Mouse (Mus musculus) hindbrain, embryonic 13.5 days (tissue): ENCODE results near the gene Nek5. TPM values are rescaled to one million over a fixed set of nuclear protein-coding genes. Genes with fewer than 3 reads are reported as not detected.
"Not testable (repeated sequence)": the region's sequence is repeated elsewhere in the genome, so short reads cannot be mapped to it uniquely, and the experiment has no call there.

Source experiments
- ATAC-seq: fragments of 200-750 bp; cut with Nextera tagmentation; 2 replicates; pipeline ENCODE4 v1.8.0; 2017; ENCODE audit warnings: moderate TSS enrichment; ENCODE audit not compliant: low FRiP score
- H3K27ac ChIP-seq: fragments of 300-500 bp; sonication (generic); 2 replicates; pipeline ENCODE4 v1.5.1; 2015; ENCODE audit warnings: inconsistent platforms, mild to moderate bottlenecking, moderate library complexity
- H3K27me3 ChIP-seq: fragments of 300-500 bp; sonication (generic); 2 replicates; pipeline ENCODE4 v1.6.1; 2015; ENCODE audit warnings: mild to moderate bottlenecking, inconsistent platforms
- H3K36me3 ChIP-seq: fragments of 300-500 bp; sonication (generic); 2 replicates; pipeline ENCODE4 v1.6.1; 2015; ENCODE audit warnings: mild to moderate bottlenecking, inconsistent platforms
- H3K4me1 ChIP-seq: fragments of 300-500 bp; sonication (generic); replicated peaks from 2 replicates; pipeline ENCODE4 v1.6.1; 2015; ENCODE audit warnings: inconsistent platforms
- H3K4me2 ChIP-seq: fragments of 300-500 bp; sonication (generic); 2 replicates; pipeline ENCODE4 v1.6.1; 2015; ENCODE audit warnings: inconsistent platforms, mild to moderate bottlenecking, moderate library complexity
- H3K4me3 ChIP-seq: fragments of 300-500 bp; sonication (generic); 2 replicates; pipeline ENCODE4 v1.5.1; 2015; ENCODE audit warnings: mild to moderate bottlenecking, inconsistent platforms
- H3K9ac ChIP-seq: fragments of 300-500 bp; sonication (generic); 2 replicates; pipeline ENCODE4 v1.6.1; 2015; ENCODE audit warnings: mild to moderate bottlenecking, inconsistent platforms
- H3K9me3 ChIP-seq: fragments of 300-500 bp; sonication (generic); 2 replicates; pipeline ENCODE4 v1.6.1; 2016; ENCODE audit warnings: inconsistent platforms
- WGBS: fragments of 180-500 bp; shearing (Covaris S2); methylation state at CpG from one replicate; pipeline ENCODE4 v1.1.7; 2015; 5-methylcytosine and 5-hydroxymethylcytosine counted together
- polyA plus RNA-seq: library from polyadenylated mRNA; unstranded; fragments of >200 nt; fragmentation: Nextera tagmentation; extraction: Ambion mirVana; gene quantifications from 2 replicates; pipeline ENCODE4 v1.2.1, GENCODE M21; 2015

Gene Nek5
- polyA plus RNA-seq, 1 experiment from 2014 or later = 1.3 TPM

DNA sequence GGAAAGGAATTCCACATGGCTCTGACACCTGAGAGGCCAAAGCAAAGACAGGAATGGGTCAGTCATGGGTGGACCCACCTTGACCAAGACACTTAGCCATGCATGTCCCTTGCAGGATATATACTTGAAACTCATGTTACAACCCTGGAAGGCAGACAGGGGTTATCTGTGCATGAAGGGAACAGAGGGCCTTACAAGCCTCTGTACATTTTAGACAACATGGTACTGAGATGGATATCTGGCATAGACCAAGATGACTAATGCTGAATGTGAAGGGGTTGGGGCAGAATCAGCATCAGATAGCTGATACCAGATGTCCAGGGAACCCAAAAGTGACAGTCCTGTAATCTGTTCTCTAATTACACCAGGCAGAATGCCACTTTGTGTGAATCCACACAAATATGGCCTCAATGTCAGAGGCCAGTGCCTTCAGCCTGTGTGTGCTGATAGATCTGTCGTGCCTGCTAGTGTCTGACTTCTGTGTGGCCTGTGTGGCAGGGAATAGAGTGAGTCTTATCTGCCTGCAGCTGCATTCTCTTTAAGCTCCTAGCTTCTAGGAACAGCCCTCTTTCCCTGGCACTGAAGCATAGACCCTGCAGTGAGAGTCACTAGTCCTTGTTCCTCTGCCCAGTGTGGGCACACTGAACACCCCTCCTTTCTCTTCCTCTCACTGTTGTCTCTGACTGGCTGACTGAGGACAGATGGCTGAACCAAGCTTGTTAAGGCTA lies 19.1 kb upstream of the Nek5 start:
- Histone ChIP-seq H3K9me3 (no peaks in the 10 kb centered on the region), H3K4me2 (no peak overlapping the region), H3K36me3 (peaks cover 31% of the 10 kb centered on the region), H3K9ac (no peak overlapping the region), H3K27ac (no peak overlapping the region), H3K4me1 (no peaks in the 10 kb centered on the region), H3K4me3 (no peak overlapping the region), H3K27me3 (no peaks in the 10 kb centered on the region)
- no peak for ATAC-seq
- WGBS = 77% methylated on average over 1 of the region's 1 CpGs

DNA sequence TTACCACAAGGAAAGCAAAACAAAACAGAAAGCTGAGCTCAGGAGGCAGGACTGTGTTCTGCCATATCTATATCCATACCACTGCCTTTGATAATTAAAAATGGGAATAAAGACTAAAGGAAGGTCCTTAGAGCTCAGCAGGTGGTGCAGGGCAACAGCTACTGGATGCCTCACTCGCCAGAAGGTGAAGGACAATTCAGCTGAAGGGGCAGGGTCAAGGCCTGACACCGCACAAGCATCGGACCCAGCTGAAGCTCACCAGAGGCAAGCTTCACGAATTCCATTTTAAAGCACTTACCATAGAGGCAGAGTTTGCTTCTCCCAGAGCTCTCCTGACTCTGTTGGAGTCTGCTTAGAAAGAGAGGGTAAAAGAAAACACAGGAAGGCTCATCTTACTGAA lies 17.7 kb upstream of the Nek5 start:
- Histone ChIP-seq H3K4me3 (no peak overlapping the region), H3K27me3 (no peaks in the 10 kb centered on the region), H3K36me3 (peaks cover 25% of the 10 kb centered on the region), H3K27ac (no peak overlapping the region), H3K9ac (no peak overlapping the region), H3K9me3 (no peaks in the 10 kb centered on the region), H3K4me1 (no peaks in the 10 kb centered on the region), H3K4me2 (no peak overlapping the region)
- ATAC-seq = no peak
- 79% methylated on average over 4 of the region's 4 CpGs for WGBS

DNA sequence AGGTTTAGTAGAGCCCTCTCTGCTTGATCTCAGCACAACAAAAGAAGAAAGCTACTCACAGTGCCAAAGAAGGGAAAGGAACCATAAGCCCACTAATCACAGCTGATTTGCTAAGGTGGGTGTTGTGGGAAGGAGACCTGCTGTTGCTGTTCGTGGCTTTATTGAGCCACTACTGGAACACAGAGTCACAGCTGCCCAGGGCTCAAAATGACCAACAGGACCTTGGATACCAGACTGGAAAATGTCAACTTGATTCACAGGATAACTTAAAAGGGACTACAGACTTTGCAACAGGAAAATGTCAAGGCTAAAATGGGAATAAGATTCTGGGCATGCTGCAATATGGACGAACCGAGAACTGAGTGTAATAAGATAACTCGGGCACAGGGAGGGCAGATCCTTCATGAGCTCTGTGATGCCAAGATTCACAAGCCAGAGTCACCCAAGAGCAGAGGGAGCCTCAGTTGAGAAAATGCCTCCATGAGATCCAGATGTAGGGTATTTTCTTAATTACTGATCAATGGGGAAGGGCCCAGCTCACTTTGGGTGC lies 17.1 kb upstream of the Nek5 start:
- Histone ChIP-seq H3K36me3 (peaks cover 25% of the 10 kb centered on the region), H3K27me3 (no peaks in the 10 kb centered on the region), H3K4me2 (no peak overlapping the region), H3K9me3 (no peaks in the 10 kb centered on the region), H3K4me1 (no peaks in the 10 kb centered on the region), H3K9ac (no peak overlapping the region), H3K4me3 (no peak overlapping the region), H3K27ac (no peak overlapping the region)
- ATAC-seq = no peak
- 90% methylated on average over 4 of the region's 4 CpGs for WGBS

DNA sequence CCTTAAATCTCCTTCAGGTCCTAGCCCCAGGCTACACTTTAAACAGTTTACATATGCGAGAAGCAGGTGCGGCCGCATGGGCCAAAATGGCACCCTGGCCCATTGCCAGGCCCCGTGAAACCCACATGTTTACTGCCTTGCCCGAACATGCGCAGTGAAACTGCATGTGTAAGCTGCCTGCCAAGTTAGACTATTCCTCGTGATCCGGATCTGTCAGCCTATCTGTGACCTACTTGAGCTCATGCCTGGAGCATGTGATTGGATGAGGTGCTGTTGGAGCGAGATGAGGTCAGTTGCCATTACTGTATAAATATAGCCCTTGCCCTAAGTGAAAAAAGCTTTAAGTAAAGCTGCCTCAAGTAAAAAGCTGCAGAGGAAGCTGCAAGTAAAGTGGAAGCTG lies 11.6 kb upstream of the Nek5 start:
- H3K27me3 ChIP-seq, H3K4me1 ChIP-seq, ATAC-seq, H3K27ac ChIP-seq, H3K4me2 ChIP-seq, H3K9me3 ChIP-seq, H3K9ac ChIP-seq, H3K4me3 ChIP-seq: not testable (repeated sequence)
- H3K36me3 ChIP-seq = peaks cover 17% of the 10 kb centered on the region
- WGBS = 91% methylated on average over 9 of the region's 9 CpGs

DNA sequence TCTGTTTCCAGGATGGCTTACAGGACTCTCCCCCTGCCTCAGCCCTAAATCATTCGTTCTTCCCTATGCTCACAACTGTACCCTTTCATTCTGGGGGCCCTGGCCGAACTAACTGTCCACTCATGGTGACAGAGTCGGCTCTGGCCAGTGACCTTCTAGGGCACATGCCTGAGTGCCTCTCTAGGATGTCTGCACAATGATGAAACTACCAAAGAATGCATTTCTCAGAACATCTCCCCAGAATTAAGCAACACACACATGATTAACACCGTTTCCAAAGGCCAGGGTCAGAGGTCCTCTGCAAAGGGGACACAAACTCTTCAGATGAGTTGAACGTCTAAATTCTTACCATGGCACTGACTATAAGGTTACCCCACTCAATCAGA lies 9.9 kb upstream of the Nek5 start:
- Histone ChIP-seq H3K4me1 (no peaks in the 10 kb centered on the region), H3K4me2 (no peak overlapping the region), H3K27ac (no peak overlapping the region), H3K9ac (no peak overlapping the region), H3K27me3 (no peaks in the 10 kb centered on the region), H3K4me3 (no peak overlapping the region), H3K9me3 (no peaks in the 10 kb centered on the region), H3K36me3 (peaks cover 17% of the 10 kb centered on the region)
- ATAC-seq = 0 out of 2 replicates have a peak, but pooled peaks have one; percentile 10
- 86% methylated on average over 5 of the region's 5 CpGs for WGBS

DNA sequence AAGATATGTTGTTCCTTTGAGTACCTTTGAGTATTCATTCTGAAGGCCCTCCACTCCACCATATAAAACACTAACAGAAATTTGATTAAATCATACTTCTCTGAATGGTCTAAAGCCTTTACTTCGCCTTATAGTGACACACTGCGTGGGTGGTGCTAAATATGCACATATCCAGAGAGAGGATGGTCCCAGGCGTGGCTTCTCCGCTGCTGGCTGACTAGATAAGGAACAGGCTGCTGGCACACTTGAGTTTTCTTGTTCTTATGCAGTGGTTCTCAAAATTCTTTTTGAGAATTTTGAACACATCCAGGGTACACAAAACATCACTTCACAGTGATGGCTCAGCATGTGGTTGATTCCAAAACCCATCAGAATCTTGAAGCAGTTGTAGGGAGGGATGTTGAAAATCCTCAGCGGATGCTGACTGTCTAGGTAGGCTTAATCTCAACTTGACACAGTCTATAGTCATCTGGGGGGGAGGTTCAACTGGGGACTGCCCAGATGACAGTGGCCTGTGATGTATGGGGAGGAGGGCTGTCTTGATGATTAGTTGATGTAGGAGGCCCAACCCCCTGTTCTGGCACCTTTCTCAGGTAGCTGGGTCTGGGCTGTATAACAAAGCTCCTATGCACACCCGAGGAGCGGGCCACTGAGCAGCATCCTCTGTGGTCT lies 9.4 kb upstream of the Nek5 start:
- Histone ChIP-seq H3K4me1 (no peaks in the 10 kb centered on the region), H3K4me2 (no peak overlapping the region), H3K4me3 (no peak overlapping the region), H3K9me3 (no peaks in the 10 kb centered on the region), H3K9ac (no peak overlapping the region), H3K27ac (no peak overlapping the region), H3K27me3 (no peaks in the 10 kb centered on the region), H3K36me3 (peaks cover 19% of the 10 kb centered on the region)
- 92% methylated on average over 7 of the region's 7 CpGs for WGBS
- ATAC-seq = 0 out of 2 replicates have a peak, but pooled peaks have one; percentile 43

DNA sequence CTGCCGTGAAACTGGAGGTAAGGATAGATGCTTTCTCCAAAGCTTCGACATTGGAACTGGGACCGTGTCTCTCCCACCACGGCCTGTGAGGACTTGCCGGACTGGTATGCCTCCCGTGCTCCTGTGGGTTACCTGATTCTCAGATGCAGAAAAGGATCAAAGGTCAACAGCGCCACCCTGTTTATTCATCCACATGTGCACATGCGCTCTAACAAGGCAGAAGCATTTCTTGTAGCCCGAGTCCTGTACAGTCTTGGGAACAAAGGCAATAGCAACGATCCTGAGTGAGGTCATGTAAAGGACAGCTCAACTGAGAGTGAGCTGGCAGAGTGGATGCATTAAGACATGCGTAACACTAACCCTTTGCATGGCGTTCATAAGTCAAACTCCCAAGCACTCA lies 7.2 kb upstream of the Nek5 start:
- WGBS = 90% methylated on average over 12 of the region's 12 CpGs
- ATAC-seq = no peak
- Histone ChIP-seq H3K4me2 (no peak overlapping the region), H3K9me3 (no peaks in the 10 kb centered on the region), H3K27me3 (no peaks in the 10 kb centered on the region), H3K4me1 (no peaks in the 10 kb centered on the region), H3K27ac (no peak overlapping the region), H3K4me3 (no peak overlapping the region), H3K36me3 (peaks cover 40% of the 10 kb centered on the region), H3K9ac (no peak overlapping the region)

DNA sequence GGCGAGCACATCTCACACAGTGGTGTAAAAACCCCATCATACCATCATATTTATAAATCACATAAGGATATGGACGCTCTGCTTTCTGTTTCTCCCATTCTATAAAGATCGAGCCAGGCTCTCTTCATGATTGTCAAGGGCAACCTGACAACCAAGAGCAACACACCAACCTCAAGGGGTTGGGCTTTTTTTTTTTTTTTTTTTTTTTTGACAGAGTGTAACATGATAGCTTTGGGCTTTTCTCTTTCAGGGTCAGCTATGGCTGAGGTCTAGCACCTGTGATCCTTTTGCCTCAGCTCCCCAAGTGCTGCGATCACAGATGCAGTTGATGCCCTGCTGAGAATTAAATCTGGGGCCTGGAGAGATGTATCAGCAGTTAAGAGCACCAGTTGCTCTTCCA lies 17.8 kb downstream of the Nek5 start:
- Histone ChIP-seq H3K4me1 (no peaks in the 10 kb centered on the region), H3K4me2 (no peak overlapping the region), H3K9ac (no peak overlapping the region), H3K27ac (no peak overlapping the region), H3K27me3 (no peaks in the 10 kb centered on the region), H3K9me3 (no peaks in the 10 kb centered on the region), H3K36me3 (no peaks in the 10 kb centered on the region), H3K4me3 (no peak overlapping the region)
- no peak for ATAC-seq
- 78% methylated on average over 4 of the region's 4 CpGs for WGBS

DNA sequence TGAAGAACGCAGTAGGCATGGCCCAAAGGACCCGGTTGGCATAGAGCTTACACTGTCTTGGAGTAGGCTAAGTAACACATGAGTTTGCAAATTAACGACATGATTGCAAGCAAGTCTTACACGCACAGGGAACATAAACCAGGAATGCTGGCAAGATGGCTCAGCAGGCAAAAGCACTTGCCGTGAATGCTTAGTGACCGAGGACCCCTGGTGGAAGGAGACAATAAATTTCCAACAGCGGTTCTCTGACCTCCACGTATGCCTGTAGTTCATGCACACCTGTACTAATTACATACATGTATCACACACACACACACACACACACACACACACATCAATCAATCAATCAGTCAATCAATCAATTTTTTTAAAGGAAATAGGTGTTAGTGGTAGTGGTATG lies 33.3 kb downstream of the Nek5 start:
- Histone ChIP-seq H3K9ac (no peak overlapping the region), H3K36me3 (no peaks in the 10 kb centered on the region), H3K4me2 (no peak overlapping the region), H3K9me3 (no peaks in the 10 kb centered on the region), H3K4me1 (no peaks in the 10 kb centered on the region), H3K27ac (no peak overlapping the region), H3K4me3 (no peak overlapping the region), H3K27me3 (no peaks in the 10 kb centered on the region)
- WGBS = 50% methylated on average over 8 of the region's 8 CpGs
- no peak for ATAC-seq

DNA sequence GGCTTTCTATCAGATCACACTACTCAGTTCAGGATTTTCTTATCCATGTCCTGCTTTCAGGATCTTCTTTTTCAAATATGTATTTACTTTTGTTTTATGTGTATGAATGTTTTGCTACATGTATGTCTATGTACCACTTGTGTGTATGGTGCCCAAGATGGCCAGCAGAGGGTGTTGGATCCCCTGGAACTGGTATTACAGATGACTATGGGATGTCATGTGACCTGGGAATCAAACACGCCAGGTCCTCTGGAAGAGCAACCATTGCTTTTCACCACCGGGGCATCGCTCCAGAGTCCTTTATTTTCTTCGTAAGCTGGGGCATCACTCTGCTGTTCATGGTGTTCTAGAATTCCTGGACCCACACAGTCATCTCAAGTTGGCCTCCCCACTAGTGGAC lies 35.6 kb downstream of the Nek5 start:
- H3K27ac ChIP-seq = no peak overlapping the region
- H3K9me3 ChIP-seq = no peaks in the 10 kb centered on the region
- no peak overlapping the region for H3K4me3 ChIP-seq
- no peak for ATAC-seq
- 93% methylated on average over 4 of the region's 4 CpGs for WGBS
- no peak overlapping the region for H3K4me2 ChIP-seq
- H3K4me1 ChIP-seq = no peaks in the 10 kb centered on the region
- no peaks in the 10 kb centered on the region for H3K27me3 ChIP-seq
- H3K9ac ChIP-seq = no peak overlapping the region
- H3K36me3 ChIP-seq = no peaks in the 10 kb centered on the region

DNA sequence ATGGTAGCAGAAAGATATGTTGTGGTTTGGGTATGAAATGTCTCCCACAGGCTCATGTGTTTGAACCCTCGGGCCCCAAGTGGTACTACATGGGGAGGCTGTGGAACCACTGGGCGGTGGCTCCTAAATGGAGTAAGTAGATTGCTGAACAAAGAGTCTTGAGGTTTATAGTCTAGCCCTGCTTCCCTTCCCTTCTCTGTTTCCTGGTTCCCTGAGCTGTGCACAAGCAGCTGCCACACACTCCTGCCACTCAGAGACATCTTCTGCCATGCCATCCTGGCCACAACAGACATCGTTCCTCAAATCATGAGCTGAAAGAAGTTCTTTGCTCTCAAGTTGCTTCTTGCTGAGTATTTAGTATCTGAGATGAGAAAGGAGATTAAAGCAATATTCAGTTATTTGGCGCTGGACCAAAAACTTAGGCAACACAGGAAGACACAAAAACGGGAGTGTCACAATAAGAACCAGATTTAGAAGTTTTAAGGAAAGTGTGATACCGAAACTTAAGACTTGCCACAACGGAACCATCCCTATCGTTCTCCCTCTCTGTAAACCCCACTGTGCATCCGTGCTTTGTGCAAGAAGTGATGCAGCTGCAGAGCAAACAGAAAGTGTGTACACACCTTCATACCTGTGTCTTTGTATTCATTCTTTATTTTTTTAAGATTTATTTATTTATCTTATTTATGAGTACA lies 45.4 kb downstream of the Nek5 start:
- H3K9me3 ChIP-seq = no peaks in the 10 kb centered on the region
- H3K27me3 ChIP-seq = no peaks in the 10 kb centered on the region
- no peak overlapping the region for H3K9ac ChIP-seq
- WGBS = 90% methylated on average over 9 of the region's 9 CpGs
- no peaks in the 10 kb centered on the region for H3K36me3 ChIP-seq
- no peak overlapping the region for H3K4me2 ChIP-seq
- H3K4me1 ChIP-seq = no peaks in the 10 kb centered on the region
- H3K4me3 ChIP-seq = no peak overlapping the region
- no peak overlapping the region for H3K27ac ChIP-seq
- ATAC-seq = no peak

DNA sequence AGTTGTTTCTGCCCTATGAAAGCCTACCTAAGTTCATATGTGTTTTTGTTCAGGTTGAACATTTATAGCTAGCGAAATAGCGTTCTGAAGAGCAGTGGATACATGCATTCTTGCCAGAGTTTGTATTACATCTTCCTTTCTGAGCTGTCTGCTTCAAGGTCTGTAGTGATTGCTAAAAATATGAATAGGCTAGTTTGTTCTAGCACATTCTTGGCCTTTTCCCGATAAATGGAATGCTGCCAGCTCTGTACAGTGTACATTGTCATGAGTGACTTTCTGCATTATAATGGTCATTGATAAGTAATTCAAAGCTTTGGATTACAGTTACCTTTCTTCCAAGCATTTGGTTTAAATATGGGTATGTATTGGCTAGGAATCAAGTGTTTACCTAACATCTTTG lies 63.7 kb downstream of the Nek5 start:
- H3K4me3 ChIP-seq = peak overlapping the region; percentile 56
- H3K9me3 ChIP-seq = no peaks in the 10 kb centered on the region
- H3K36me3 ChIP-seq = peaks cover 34% of the 10 kb centered on the region
- 0 out of 2 replicates have a peak, but pooled peaks cover 11% of the 10 kb centered on the region for H3K27me3 ChIP-seq
- peak overlapping the region; percentile 60; the same call in 1 of the 2 replicates for H3K9ac ChIP-seq
- peak overlapping the region; percentile 68 for H3K4me2 ChIP-seq
- 8% methylated on average over 3 of the region's 3 CpGs for WGBS
- H3K4me1 ChIP-seq = peaks cover 10% of the 10 kb centered on the region
- H3K27ac ChIP-seq = no peak overlapping the region
- ATAC-seq = no peak
